Mouse (Mus musculus) thymus, postnatal 14 days (tissue): Measurements from ENCODE around the gene Hapln3.

Experiments
- DNase-seq: peaks from one replicate; pipeline ENCODE4 v3.0.0; 2021

The Hapln3 gene

DNA sequence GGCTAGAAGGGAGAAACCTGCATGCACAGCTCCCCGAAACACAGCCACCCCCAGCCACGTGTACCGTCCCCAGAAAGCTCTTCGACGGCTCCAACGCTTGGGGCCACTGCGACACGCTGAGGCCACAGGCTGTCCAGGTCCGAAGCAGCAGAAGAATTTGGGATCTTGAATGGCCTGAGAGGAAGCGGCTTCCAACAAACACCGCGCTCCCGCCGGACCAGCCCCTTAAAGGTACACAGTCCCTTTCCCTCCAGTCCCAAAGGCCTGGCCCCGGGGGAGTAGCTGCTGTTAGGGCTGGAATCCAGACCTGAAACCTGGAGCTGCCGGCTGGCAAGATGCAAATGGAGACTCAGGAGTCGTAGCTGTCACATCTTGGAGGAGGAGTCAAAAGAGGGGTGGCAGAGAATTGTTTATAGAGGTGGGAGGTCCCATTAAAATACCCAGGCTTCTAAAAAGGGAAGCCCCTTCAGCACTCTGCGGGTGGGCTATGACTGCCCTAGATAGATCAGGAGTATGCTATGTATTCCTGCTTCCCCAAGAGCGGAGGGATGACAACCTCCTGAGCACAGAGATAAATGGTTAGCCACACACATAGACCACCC is at the start of gene Hapln3:
TSS of gene Hapln3 (minus strand) at position 176 of the 602 bp plus-strand sequence.
- DNase-seq: no peak

DNA sequence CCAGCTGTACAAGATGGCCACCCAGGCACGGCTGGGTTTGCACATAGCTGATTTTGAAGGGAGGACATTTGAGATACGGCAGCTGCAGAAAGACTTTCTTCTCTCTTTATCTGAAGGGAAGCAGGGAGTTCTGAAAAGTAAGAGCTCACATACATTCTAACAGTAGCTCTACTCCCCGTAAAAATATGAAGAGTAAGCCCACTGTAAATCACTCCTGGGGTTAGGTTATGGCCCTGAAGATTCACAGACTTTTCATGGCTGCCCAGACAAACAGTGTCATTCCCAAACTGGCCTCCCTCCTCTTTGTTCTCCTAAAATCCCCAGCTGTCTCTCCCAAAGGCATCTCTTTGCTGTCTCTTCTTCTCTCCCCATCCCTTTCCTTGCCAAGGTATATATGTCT is 43.0 kb upstream of the Hapln3 start:
- DNase-seq: no peak

DNA sequence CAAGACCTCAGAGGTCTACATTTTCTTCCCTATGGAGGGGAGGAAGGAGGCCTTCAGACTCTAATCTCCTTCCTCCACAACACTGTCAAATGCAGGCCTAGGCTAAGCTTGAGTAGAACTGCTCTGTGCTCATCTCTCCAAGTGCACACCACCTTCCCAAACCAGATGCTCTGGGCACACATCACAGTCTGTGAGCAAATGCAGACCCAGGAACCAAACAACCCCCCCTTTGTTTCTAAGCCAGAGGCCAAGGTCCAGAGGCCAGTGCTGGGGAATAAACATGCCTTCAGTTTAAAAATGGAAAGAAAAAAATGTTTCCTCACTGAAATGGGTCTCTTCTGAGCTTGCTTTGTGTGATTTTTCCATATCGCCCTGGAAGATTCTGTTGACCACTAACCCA is 41.0 kb upstream of the Hapln3 start:
- no peak for DNase-seq

DNA sequence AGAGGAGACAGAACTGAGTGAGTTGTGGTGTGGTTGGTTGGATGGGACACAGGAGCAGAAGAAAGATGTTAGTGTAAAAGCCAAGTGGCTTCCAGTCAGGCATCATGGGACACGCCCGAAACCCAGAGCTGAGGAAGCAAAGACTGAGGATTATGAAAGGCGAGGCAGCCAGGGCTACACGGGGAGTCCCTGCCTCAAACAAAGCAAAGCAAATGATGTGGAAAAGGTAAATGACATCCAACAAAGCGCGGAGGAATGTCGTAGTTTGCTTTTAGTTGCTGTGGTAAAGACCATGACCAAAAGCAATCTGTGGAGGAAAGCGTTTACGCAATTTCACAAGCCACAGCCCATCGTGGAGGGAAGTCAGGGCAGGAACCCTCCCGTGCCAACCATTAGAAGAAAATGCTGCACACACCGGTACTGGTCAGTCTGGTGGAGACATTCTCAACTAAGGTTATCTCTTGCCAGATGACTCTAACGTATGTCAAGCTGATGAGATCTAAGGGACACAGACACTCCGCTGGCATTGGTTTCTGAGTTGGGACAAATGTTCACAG is 36.3 kb upstream of the Hapln3 start:
- no peak for DNase-seq

DNA sequence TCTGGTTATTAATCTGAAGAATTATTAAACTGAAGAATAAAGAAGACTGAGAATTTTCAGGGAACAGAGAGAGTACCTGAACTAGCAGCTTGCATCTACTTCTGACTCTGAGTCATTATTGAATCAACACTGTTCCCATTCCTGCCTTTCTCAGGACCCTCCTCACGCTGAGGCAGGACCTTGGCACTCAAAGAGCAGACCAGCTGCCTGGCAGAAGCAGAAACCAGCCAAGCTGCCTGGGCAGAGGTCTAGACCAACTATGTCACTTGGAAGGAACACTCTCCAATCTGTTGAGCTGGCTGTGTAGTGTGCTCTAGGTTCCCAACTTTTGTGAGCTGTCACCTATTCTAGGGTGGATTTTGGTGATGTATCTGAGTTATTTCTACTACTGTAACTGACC is 28.6 kb upstream of the Hapln3 start:
- DNase-seq: no peak

DNA sequence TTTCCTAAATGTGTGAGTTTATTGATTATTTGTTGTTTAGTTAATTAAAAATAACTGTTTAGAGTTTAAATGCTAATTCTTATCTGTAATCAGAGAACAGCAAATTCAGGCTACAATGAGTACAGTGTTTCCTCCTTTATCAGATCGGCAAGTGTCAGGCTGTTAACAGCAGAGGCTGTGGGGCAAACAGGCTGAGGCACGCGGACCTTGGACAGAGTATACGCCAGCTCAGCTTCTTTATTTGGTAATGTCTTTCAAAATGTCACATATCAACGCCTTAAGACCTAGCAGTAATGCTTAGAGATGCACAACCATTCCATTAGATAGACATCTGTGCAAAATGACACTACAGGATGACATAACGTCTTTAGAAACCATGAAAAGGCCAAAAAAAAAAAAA is 18.7 kb upstream of the Hapln3 start:
- no peak for DNase-seq

DNA sequence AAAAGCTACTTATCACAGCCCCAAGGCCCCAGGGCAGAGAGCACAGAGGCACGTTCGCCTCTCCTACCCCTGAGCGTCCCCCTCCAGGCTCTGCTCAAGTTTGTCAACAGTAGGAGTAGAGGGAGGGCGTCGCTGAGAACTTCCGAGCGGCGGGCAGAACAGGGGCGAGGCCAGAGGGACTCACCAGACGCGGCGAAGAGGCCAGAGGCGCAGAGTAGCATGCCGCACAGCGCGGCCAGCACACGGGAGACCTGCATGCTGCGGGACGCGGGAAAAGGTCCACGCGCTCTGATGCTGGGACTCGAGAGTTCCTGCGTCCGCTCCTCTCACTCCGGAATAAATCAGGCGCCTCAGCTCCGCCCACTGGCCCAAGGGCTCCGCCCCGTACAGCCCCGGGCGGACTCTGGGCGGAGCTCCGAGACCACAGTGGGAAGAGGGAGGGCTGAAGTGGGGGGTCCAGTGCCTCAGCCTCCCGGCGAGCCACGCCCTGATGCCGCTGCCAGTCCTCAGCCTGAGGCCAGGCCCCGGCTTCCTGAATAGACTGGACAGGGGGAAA is 18.0 kb upstream of the Hapln3 start, which contains the start of gene Mfge8:
TSS of gene Mfge8 (minus strand) at position 350 of the 556 bp plus-strand sequence.
- peak; percentile 80 for DNase-seq

DNA sequence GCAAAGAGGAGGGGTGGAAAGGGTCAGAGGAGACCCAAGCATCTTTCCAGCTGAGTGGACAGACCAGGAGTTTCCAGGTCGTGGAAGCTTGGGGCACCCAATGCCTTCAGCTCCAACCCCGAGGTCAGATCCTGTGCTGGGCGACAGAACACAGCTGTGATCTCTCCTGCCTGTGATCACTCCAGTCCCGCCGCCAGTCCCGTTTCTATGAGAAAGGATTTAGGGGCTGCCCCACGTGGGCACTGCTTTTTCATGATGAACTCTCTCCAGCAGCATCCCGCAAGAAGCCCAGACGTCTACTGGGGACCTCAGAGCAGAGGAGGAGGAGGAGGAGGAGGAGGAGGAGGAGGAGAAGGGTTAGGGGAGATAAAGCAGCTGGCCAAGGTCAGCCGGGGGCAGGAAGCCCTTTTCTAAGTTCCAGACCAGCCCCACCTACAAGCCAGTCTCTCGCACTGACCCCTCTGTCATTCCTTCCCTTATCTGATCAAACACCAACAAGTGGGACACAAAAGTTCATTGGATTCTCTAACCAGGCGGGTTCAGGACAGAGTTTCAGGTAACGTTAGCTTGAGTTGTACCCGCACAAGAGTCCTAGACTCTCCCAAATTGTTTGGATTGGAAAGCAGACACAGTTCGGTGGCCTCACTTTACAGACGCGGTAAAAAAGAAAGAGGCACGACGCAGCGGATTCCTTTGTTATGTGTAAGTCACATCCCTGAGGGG is 17.3 kb upstream of the Hapln3 start:
- DNase-seq: no peak

DNA sequence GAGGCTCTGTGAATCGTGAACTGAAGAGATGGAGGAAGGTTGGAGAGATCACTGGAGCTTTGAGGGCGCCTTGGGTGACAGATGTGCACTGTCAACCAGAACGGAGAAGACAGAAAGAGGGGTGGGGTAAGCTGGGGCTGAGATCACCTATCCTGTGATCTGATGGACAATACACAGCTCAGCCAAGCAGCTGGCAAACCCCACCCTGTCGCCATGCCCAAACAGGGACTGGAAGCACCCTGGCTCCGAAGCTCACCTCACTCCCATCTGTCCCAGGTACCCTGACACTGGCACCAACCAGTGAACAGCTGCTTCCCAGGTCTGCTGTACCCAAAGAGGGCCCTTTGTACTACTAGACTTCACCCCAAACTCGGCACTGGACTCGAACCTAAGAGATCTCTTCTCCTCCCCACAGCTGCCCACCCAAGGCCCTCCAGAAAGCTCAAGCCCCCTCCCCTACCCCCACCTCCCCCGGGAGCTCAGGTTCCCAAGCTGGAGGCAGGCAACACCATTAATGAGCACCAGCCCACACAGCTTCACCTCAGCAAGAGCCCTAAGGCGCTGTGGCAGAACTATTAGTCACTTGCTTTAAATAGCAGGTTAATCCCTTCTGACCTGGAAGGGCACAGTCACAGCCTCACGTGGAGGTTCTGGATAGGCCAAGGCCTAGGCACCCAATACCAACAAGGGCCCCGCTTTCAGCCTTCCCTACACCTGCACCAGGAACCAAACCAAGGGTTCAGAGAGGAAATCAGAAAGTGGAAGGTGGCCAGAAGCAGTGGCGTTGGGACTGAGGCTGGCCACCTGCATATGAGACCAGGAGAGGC is 16.4 kb upstream of the Hapln3 start:
- peak; percentile 24 for DNase-seq

DNA sequence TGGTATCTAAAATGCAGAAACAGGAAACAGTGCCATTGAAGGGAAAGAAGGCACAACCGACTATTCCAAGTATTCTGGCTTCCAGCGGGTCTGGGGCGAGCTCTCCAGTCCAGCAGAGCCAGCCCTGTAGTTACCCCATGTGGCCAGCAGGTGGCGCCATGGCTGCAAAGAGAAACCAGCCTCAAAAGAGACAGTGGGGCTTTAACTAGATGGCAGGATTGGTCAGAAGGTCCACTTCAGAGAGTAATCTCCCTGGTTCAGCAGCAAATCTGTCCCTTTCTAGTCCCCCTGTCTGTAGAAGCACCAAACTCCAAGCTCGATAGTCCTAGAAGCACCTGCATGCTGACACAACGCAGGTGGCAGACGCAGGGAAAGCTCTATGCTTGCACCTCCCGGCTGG is 10.1 kb upstream of the Hapln3 start:
- DNase-seq: peak; percentile 71

DNA sequence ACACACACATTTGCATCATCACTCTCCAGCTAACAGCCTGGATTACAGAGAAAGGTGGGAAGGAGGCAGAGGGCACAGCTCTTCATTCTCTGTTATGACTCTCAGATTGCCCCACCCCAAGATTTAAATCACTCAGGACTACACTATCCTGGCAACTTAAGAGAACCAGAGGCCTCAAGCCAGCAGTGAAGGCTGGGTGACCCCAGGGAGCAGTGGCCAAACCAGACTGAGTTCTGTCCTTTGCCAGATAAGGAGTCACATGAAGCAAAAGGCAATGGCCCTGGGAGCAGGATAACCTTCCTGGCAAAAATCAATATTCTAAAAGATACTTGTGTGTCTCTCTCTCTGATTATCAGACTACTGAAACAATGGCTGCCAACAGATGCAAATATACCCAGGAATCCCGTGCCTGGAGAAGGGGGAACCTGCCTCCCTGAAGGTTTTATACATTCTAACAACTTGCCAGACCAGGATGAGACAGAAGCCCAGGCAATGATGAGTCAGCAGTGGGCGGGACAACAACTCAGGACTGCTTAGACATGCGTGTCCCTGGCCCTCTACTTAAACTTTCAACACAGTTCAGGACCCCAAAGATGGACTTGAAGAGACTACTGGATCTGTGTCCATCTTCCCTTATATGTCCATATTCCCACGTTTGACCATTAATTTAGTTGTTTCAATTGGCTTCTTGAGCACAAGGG is 9.2 kb upstream of the Hapln3 start:
- no peak for DNase-seq

DNA sequence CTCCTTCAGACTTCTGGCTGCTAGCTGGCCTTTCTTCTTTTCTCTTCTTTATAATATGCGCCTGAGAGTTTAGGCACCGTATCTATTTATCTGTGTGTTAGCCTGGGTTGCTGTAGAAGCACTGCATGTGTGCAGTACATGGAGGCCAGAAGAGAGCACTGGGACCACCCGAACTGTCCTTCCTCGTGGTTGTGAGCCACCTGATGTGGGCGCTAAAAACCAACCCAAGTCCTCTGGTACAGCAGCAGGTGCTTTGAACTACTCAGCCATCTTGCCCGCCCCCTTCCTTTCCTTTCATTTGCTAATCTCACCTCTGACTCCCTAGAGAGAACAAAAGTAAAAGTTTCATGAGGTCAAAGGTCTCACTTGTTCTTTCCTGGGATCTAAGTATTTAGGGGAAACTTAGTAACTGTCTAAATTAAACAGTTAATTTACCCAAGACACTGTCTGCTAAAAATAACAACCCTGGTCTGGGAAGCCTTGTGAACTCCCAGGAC is 8.6 kb upstream of the Hapln3 start:
- no peak for DNase-seq

DNA sequence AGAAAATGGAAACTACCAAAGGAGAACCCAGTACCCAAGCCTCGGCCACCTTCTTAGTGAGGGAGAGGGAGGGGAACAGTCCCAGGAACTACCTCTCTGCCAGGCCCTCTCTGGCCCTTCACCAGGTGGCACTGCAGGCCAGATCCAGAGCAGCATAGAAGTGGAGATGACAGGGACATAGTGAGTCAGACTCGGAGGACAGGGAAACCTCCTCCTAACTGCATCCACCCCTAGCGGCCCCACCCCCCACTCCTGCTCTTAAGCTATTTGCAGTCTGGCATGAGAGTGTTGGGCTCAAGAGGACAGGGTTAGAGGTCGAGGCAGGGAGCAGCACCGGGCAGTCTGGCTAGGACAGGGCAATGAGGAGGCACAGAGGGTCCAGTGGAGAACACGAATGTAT is 2.6 kb upstream of the Hapln3 start:
- DNase-seq: no peak

DNA sequence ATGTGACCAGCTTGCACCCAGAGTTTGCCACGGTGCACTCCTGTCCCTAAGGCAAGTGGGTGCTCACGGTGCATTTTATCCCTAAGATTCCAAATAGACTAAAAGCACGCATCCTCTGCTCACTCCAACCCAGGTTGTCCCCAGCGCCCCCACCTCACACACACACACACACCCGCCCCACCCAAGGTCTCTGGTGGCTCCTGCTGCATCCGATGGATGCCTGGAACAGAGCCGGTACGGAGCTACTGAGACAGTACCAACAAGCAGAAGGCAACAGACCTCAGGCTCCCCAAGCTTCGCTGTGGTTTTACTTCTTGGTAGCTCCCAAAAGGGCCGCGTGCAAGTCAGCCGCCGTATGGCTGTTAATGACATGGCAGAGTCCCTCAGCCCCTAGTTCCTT is 433 bp downstream of the Hapln3 start:
- DNase-seq: no peak

DNA sequence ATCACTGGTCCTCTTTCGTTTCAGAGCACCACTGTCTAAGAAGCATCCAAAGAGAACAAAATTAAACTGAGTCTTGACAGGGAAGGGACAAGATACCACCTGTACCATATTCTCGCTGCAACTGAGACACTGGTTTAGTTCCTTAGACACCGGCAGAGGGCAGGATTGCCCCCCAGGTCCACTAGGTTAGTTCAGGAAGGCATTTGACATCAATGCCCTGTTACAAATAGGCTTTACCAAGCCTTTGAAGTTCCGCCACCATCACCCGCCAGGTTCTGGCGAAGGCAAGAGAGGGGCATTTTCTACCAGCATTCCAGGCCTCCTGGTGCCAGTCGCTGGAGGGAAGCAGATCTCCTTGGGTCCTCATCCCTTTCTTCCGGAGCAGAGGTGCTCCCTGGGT is 935 bp downstream of the Hapln3 start:
- no peak for DNase-seq

DNA sequence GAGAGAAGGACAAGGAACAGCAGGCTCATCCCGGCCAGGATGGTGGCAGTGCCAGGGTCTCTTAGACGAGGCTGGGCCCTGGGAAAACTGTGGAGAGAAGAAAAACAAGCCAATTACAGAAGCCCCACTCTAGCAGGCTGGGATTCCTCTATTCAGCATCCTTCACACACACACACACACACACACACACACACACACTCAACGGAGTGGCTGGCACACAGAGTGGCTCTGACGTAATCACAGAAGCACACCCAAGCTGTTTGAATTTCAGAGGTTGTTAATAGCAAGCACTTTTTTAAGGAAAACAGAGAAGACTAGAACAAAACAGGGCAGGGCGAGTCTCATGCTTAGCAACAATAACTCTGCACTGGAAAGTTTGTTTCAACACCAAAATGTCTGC is 7.4 kb downstream of the Hapln3 start:
- no peak for DNase-seq

DNA sequence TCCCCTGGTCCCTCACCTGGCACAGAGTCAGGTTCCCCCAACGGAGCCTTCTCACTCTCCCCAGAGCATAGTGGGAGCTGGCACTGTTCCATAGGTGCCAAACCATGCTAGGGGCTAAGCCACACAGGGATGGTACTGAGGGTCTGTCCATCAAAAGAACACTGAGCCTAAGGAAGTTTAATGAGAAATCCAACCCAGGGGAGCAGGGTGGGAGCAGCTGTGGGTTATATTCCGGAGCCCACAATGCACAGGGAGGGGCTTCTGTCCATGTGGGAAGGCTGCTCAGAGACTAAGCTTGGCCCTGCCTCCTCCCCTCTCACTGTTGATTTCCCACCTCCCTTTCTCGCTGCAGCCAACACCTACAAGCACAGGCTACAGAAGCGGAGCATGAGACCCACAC is 17.0 kb downstream of the Hapln3 start:
- no peak for DNase-seq

DNA sequence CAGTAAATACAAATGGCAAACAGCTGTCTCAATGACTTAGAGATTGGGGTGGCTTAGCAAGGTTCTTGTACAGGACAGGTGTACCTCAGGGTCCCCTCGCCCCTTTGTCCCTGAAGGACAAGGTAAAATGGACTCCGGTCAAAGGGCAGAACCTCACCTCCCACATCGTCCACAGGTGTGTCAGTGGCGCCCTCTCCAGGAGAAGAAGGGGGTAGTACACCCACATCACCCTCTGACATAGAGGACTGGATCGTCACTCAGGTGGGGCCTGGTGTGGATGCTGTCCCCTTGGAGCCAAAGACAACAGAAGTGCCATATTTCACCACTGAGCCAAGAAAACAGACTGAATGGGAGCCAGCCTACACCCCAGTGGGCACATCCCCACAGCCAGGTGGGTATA is 34.3 kb downstream of the Hapln3 start:
- no peak for DNase-seq

DNA sequence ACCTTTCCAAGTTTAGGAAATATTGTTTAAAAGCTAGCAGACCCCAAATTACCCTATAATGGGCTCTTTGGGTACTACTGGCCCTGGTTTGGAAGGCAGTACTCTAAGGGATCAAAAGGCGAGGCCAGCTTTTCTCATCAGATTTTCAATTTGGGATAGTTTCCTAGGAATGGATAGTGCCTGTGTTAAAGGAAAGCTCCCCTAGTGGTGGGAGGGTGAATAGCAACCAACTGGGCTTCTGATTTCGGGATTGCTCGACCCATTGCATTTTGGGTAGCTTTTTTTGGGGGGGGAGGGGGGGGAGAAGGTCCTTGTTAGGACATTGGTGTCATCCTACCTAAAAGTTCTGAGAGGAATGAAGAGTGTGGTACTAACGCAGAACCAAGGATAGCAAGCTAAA is 41.7 kb downstream of the Hapln3 start:
- DNase-seq: peak; percentile 26

DNA sequence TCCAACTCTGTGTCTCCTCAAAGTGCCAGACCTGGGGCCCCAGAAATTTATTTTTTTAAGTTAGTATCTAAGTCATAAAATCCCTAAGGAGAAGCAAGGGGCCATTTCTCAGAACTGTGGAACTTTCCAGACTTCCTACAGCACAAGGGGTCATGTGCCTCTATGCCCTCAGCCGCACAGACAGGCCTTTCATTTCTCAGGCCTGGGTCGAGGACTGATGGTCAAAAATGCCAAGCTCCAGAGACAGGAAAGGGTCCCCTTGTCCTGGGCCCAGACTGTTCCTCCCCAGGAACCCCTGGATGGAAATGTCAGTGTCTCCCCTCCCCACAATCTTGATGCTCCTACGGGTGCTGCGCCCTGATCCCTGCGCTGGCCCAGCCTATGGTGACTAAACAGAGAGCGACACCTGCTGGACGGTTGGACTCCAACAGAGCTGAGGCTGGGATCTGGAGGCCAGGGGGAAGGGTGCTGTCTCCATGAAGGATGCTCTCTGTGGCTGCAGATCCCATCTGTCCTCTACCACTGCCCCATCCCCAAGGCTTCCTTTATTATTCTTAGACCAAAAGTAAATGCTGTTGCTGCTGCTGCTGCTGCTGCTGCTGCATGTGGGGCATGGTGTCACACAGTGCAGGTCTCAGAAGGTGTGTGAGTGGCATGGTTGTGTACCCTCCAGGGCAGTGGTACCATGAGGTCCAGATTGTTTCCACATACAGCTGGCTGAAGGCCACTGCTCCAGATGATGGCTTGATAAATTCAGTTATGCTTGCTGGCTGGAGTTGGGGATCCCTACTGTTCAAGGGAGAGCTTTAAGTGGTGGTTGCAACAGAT is 50.0 kb downstream of the Hapln3 start:
- DNase-seq: peak; percentile 61

DNA sequence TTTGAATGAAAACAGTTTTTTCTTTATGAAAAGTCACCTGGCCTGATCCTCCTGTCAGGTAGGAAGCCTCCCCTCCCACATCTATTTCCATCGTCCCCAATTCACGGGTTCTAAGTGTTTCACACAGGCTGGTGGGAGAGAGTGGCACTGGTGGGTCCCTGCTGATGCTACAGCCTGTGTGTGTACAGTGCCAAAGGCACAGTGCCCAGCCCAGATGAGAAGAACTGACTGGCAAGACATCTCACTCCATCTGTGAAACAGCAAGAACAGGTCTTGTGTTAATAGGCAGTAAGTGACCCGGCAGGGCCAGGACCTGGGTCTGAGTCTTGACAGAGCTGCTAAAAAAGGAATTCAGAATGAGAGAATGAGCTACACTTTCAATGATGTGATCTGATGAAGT is 51.6 kb downstream of the Hapln3 start:
- no peak for DNase-seq

DNA sequence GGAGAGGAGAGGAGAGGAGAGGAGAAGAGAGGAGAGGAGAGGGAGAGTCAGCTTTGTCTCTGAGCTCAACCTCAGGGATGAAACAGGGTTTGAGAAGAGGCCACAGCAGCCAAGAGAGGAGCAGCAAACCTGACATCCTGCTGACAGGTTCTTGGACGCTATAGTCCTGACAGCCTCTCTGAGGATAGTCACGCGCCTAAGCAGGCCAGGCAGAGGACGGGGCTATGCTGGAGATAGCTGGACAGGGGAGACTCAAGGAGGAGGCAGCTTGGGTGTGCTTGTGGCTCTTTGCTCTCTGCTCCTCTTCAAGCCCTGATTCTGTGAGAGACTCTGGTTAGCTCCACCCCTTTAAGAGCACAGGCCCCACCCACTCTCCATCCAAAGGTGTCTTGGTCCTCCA is 62.6 kb downstream of the Hapln3 start:
- no peak for DNase-seq
